Comparison of ENCODE assay signal across 20 mouse cellular contexts in genomic region chr4:114937459-114938047, GRCm38 (mm10). TPM values are rescaled to one million over a fixed set of nuclear protein-coding genes. Genes with fewer than 3 reads are reported as not detected.
DNase-seq lines count a peak whose midpoint lies in the region; ATAC-seq and TF ChIP-seq lines count a peak whose summit lies in the region.
"Had no signal": no experiment of that assay in that cellular context is flagged by ENCODE, and none has a peak within 500 bp of the region (broad histone marks: within the 10 kb centered on the region; RNA-seq: fewer than 3 reads in every experiment).

No protein-coding gene starts in this region.

- H3K79me2 ChIP-seq in myocyte (ENCODE audit: control insufficient read depth, insufficient read depth) = no peaks in the 10 kb centered on the region

- H3K9ac ChIP-seq in forebrain, postnatal 0 days = no peak overlapping the region
- no peak overlapping the region for H3K9ac ChIP-seq in heart, postnatal 0 days (replicated peaks; ENCODE audit: low read depth, low read length)
- no peak overlapping the region for H3K9ac ChIP-seq in heart, embryonic 11.5 days (ENCODE audit: low read depth, low read length)
- H3K9ac ChIP-seq: hindbrain, embryonic 13.5 days; liver, embryonic 15.5 days had no signal

- TF ChIP-seq POLR2A in myocyte (IDR thresholded peaks at IDR 0.05; ENCODE audit: insufficient read length, low read depth) = no peak

- H3K27ac ChIP-seq in forebrain, postnatal 0 days (ENCODE audit: low read depth, low read length) = no peak overlapping the region
- H3K27ac ChIP-seq in forebrain, embryonic 10.5 days = no peak overlapping the region
- no peak overlapping the region for H3K27ac ChIP-seq in heart, postnatal 0 days (ENCODE audit: low read depth)
- H3K27ac ChIP-seq in heart, embryonic 11.5 days (ENCODE audit: low read depth, low read length) = no peak overlapping the region
- H3K27ac ChIP-seq: hindbrain, embryonic 13.5 days; liver, embryonic 15.5 days had no signal

- no peak overlapping the region for H3K4me2 ChIP-seq in forebrain, postnatal 0 days (ENCODE audit: low read depth)
- H3K4me2 ChIP-seq in heart, postnatal 0 days (ENCODE audit: low read depth, low read length) = no peak overlapping the region
- H3K4me2 ChIP-seq in heart, embryonic 11.5 days = no peak overlapping the region
- peak overlapping the region; percentile 71 for H3K4me2 ChIP-seq in myocyte (ENCODE audit: low read depth)
- H3K4me2 ChIP-seq: hindbrain, embryonic 13.5 days; liver, embryonic 15.5 days had no signal

- H3K4me3 ChIP-seq in forebrain, postnatal 0 days (ENCODE audit: low read depth, low read length) = no peak overlapping the region
- H3K4me3 ChIP-seq in forebrain, embryonic 10.5 days = no peak overlapping the region
- no peak overlapping the region for H3K4me3 ChIP-seq in heart, postnatal 0 days (ENCODE audit: low read depth, low read length)
- H3K4me3 ChIP-seq in heart, embryonic 11.5 days (ENCODE audit: low read depth, low read length) = no peak overlapping the region
- no peak overlapping the region for H3K4me3 ChIP-seq in myocyte
- H3K4me3 ChIP-seq: hindbrain, embryonic 13.5 days; liver, embryonic 15.5 days had no signal

- ATAC-seq in forebrain, postnatal 0 days = peak; percentile 66
- ATAC-seq in heart, postnatal 0 days (ENCODE audit: insufficient read depth, low read depth) = peak; percentile 67
- ATAC-seq in heart, embryonic 11.5 days (replicated peaks; ENCODE audit: insufficient number of reproducible peaks, low FRiP score, low TSS enrichment) = no peak
- ATAC-seq: CD4-positive, CD25-positive, alpha-beta regulatory T cell, adult 4 months; intestine, postnatal 0 days had no signal

- H3K4me1 ChIP-seq in forebrain, postnatal 0 days (ENCODE audit: insufficient read depth) = no peaks in the 10 kb centered on the region
- peaks cover 18% of the 10 kb centered on the region for H3K4me1 ChIP-seq in forebrain, embryonic 10.5 days
- H3K4me1 ChIP-seq in heart, postnatal 0 days (ENCODE audit: control insufficient read depth, insufficient read depth) = no peaks in the 10 kb centered on the region
- H3K4me1 ChIP-seq in heart, embryonic 11.5 days (ENCODE audit: control insufficient read depth, insufficient read depth, low read length) = no peaks in the 10 kb centered on the region
- H3K4me1 ChIP-seq: liver, embryonic 15.5 days had no signal

- TF ChIP-seq EP300 in heart, postnatal 0 days (IDR thresholded peaks at IDR 0.05; ENCODE audit: low read depth) = no peak

- no peak for DNase-seq in forebrain, postnatal 0 days
- DNase-seq in forebrain, embryonic 10.5 days (ENCODE audit: extremely low spot score, low spot score) = no peak
- peak; percentile 22 for DNase-seq in heart, postnatal 0 days (ENCODE audit: low spot score)
- DNase-seq in adipocyte (ENCODE audit: low spot score) = peak; percentile 33
- DNase-seq in lung, adult 18-20 months = no peak
- DNase-seq: cerebellum, adult 9-10 months; embryo, embryonic 11 days; kidney, postnatal 36 days; right cerebral cortex, postnatal 25 days had no signal

- no peak overlapping the region for H3ac ChIP-seq in myocyte (ENCODE audit: control insufficient read depth, insufficient read length)

- H3K27me3 ChIP-seq in forebrain, postnatal 0 days (ENCODE audit: insufficient read depth, low read length) = no peaks in the 10 kb centered on the region
- H3K27me3 ChIP-seq in forebrain, embryonic 10.5 days (ENCODE audit: poor library complexity, severe bottlenecking) = peaks cover 66% of the 10 kb centered on the region
- 0 out of 2 replicates have a peak, but pooled peaks cover 9% of the 10 kb centered on the region for H3K27me3 ChIP-seq in heart, postnatal 0 days (ENCODE audit: control insufficient read depth, insufficient read depth, low read length)
- peaks cover 14% of the 10 kb centered on the region for H3K27me3 ChIP-seq in heart, embryonic 11.5 days (ENCODE audit: control insufficient read depth, insufficient read depth, low read length)
- no peaks in the 10 kb centered on the region for H3K27me3 ChIP-seq in myocyte (ENCODE audit: control insufficient read depth, insufficient read depth, insufficient read length)

- H3K9me3 ChIP-seq in forebrain, postnatal 0 days (ENCODE audit: low read length) = no peaks in the 10 kb centered on the region
- no peaks in the 10 kb centered on the region for H3K9me3 ChIP-seq in forebrain, embryonic 10.5 days
- H3K9me3 ChIP-seq in heart, postnatal 0 days (replicated peaks; ENCODE audit: control insufficient read depth, low read length) = no peaks in the 10 kb centered on the region
- no peaks in the 10 kb centered on the region for H3K9me3 ChIP-seq in heart, embryonic 11.5 days (replicated peaks; ENCODE audit: control insufficient read depth, low read length)
- H3K9me3 ChIP-seq: hindbrain, embryonic 13.5 days; liver, embryonic 15.5 days had no signal

- no peaks in the 10 kb centered on the region for H3K36me3 ChIP-seq in forebrain, postnatal 0 days (ENCODE audit: insufficient read depth)
- H3K36me3 ChIP-seq in forebrain, embryonic 10.5 days (replicated peaks) = no peaks in the 10 kb centered on the region
- no peaks in the 10 kb centered on the region for H3K36me3 ChIP-seq in heart, postnatal 0 days (replicated peaks; ENCODE audit: control insufficient read depth, insufficient read depth, low read length)
- no peaks in the 10 kb centered on the region for H3K36me3 ChIP-seq in heart, embryonic 11.5 days (ENCODE audit: control insufficient read depth, insufficient read depth, low read length)
- no peaks in the 10 kb centered on the region for H3K36me3 ChIP-seq in myocyte (ENCODE audit: control insufficient read depth, insufficient read depth)
- H3K36me3 ChIP-seq: hindbrain, embryonic 13.5 days; liver, embryonic 15.5 days had no signal

- WGBS in forebrain, postnatal 0 days = 51% methylated on average over 4 of the region's 4 CpGs
- WGBS in forebrain, embryonic 10.5 days = 65% methylated on average over 4 of the region's 4 CpGs
- 45% methylated on average over 4 of the region's 4 CpGs for WGBS in heart, postnatal 0 days
- WGBS in heart, embryonic 11.5 days (ENCODE audit: insufficient replicate concordance) = 50% methylated on average over 4 of the region's 4 CpGs

- no peak for TF ChIP-seq CTCF in forebrain, postnatal 0 days (IDR thresholded peaks at IDR 0.05; ENCODE audit: low read depth)
- TF ChIP-seq CTCF in heart, postnatal 0 days (IDR thresholded peaks at IDR 0.05; ENCODE audit: low read depth) = no peak

TF ChIP-seq in myocyte, 11 proteins besides CTCF, POLR2A, EP300 and RAD21:
- no peak for TF ChIP-seq CEBPB (IDR thresholded peaks at IDR 0.05; ENCODE audit: insufficient read depth, poor library complexity, severe bottlenecking)
- no peak for TF ChIP-seq MAX (IDR thresholded peaks at IDR 0.05; ENCODE audit: low read depth)
- peak in 2 of 3 experiments; percentile 85 to 93 for TF ChIP-seq MYOG (IDR thresholded peaks at IDR 0.05; ENCODE audit: control insufficient read depth in 1 of 3, insufficient read depth in 1 of 3, insufficient read length in 2 of 3, low read depth in 2 of 3)
- TF ChIP-seq TCF12 (IDR thresholded peaks at IDR 0.05; ENCODE audit: insufficient read depth, poor library complexity, severe bottlenecking) = peak; percentile 74
- no peak for TF ChIP-seq REST (IDR thresholded peaks at IDR 0.05; ENCODE audit: insufficient read depth, insufficient read length)
- peak; percentile 73 to 89 (median 88) for TF ChIP-seq MYOD1 (IDR thresholded peaks at IDR 0.05; ENCODE audit: control insufficient read depth in 1 of 3, insufficient read length in 2 of 3, low read depth in 2 of 3)

RNA-seq across cellular contexts. Expression of gene Foxe3, which starts 11.7 kb away (rescaled TPM):
- not detected in 2 replicates for total RNA-seq in forebrain, postnatal 0 days (2014; rRNA removed)
- not detected in 2 replicates for polyA plus RNA-seq in forebrain, postnatal 0 days (2015; fragmentation: Nextera tagmentation; extraction: Ambion mirVana)
- polyA plus RNA-seq in forebrain, embryonic 10.5 days (2016; fragmentation: Nextera tagmentation; extraction: Ambion mirVana) = 1.1 and 1.5 TPM in 2 replicates
- not detected in 2 replicates for total RNA-seq in heart, postnatal 0 days (2014; rRNA removed; ENCODE audit: low replicate concordance)
- polyA plus RNA-seq in heart, postnatal 0 days (2015; fragmentation: Nextera tagmentation; extraction: Ambion mirVana) = not detected in 2 replicates
- polyA plus RNA-seq in heart, embryonic 11.5 days (2014; fragmentation: Nextera tagmentation; extraction: Ambion mirVana) = not detected in 2 replicates
- polyA plus RNA-seq in myocyte (2012; fragmentation: generic; extraction: Trizol) = not detected
- total RNA-seq: granulocyte monocyte progenitor cell, adult 5-6 weeks; layer of hippocampus, postnatal 14 days; left cerebral cortex, postnatal 36 days; megakaryocyte progenitor cell, adult 5-6 weeks had no signal
- polyA plus RNA-seq: CD4-positive, CD25-positive, alpha-beta regulatory T cell, adult 4 months; hindbrain, embryonic 13.5 days; intestine, postnatal 0 days; liver, embryonic 15.5 days; urinary bladder, adult 2 months had no signal

RNA-seq across cellular contexts. Expression of gene Foxd2, which starts 28.9 kb away (rescaled TPM):
- 0.38 and 1.8 TPM in 2 replicates for total RNA-seq in forebrain, postnatal 0 days (2014; rRNA removed)
- polyA plus RNA-seq in forebrain, postnatal 0 days (2015; fragmentation: Nextera tagmentation; extraction: Ambion mirVana) = 0.25 and 0.28 TPM in 2 replicates
- polyA plus RNA-seq in forebrain, embryonic 10.5 days (2016; fragmentation: Nextera tagmentation; extraction: Ambion mirVana) = 1.6 and 1.7 TPM in 2 replicates
- total RNA-seq in heart, postnatal 0 days (2014; rRNA removed; ENCODE audit: low replicate concordance) = not detected in 2 replicates
- polyA plus RNA-seq in heart, postnatal 0 days (2015; fragmentation: Nextera tagmentation; extraction: Ambion mirVana) = 0.04 and 0.08 TPM in 2 replicates
- 0.14 and 0.17 TPM in 2 replicates for polyA plus RNA-seq in heart, embryonic 11.5 days (2014; fragmentation: Nextera tagmentation; extraction: Ambion mirVana)
- polyA plus RNA-seq in myocyte (2012; fragmentation: generic; extraction: Trizol) = 0.65 TPM
- polyA plus RNA-seq: liver, embryonic 15.5 days had no signal

RNA-seq across cellular contexts. Expression of gene Cmpk1, which starts 49.5 kb away (rescaled TPM):
- total RNA-seq in forebrain, postnatal 0 days (2014; rRNA removed) = 120 and 132 TPM in 2 replicates
- 181 and 208 TPM in 2 replicates for polyA plus RNA-seq in forebrain, postnatal 0 days (2015; fragmentation: Nextera tagmentation; extraction: Ambion mirVana)
- polyA plus RNA-seq in forebrain, embryonic 10.5 days (2016; fragmentation: Nextera tagmentation; extraction: Ambion mirVana) = 74.1 and 74.9 TPM in 2 replicates
- 25.0 and 27.4 TPM in 2 replicates for total RNA-seq in heart, postnatal 0 days (2014; rRNA removed; ENCODE audit: low replicate concordance)
- polyA plus RNA-seq in heart, postnatal 0 days (2015; fragmentation: Nextera tagmentation; extraction: Ambion mirVana) = 54.9 and 66.8 TPM in 2 replicates
- polyA plus RNA-seq in heart, embryonic 11.5 days (2014; fragmentation: Nextera tagmentation; extraction: Ambion mirVana) = 70.0 and 76.9 TPM in 2 replicates
- 18.3 TPM for polyA plus RNA-seq in myocyte (2012; fragmentation: generic; extraction: Trizol)

Comparison
In these comparisons a context has a peak if more than half of its experiments do, and no peak if none do; other contexts are left out.
1. DNase-seq: peak in heart, postnatal 0 days (single experiment) and adipocyte (single experiment); none in forebrain, postnatal 0 days (single experiment), forebrain, embryonic 10.5 days (single experiment) and lung, adult 18-20 months (0 of 2).